Mouse (Mus musculus) lung, embryonic 14.5 days (tissue): ENCODE results near the gene Anapc15-ps. TPM values are rescaled to one million over a fixed set of nuclear protein-coding genes. Genes with fewer than 3 reads are reported as not detected.

Source experiments
- ATAC-seq: fragments of 200-750 bp; cut with Nextera tagmentation; 2 replicates; pipeline ENCODE4 v1.8.0; 2017; ENCODE audit warnings: mild to moderate bottlenecking, moderate TSS enrichment, moderate library complexity; ENCODE audit not compliant: insufficient read depth
- DNase-seq: peaks from one replicate; pipeline ENCODE4 v3.0.0-alpha.2; 2015
- H3K27ac ChIP-seq: fragments of 300-500 bp; sonication (generic); 2 replicates; pipeline ENCODE4 v1.5.1; 2014; ENCODE audit warnings: low read depth, mild to moderate bottlenecking, moderate library complexity
- H3K27me3 ChIP-seq: fragments of 300-500 bp; sonication (generic); 2 replicates; pipeline ENCODE4 v1.6.1; 2014; ENCODE audit warnings: low read length, control low read depth; ENCODE audit not compliant: insufficient read depth
- H3K36me3 ChIP-seq: fragments of 300-500 bp; sonication (generic); 2 replicates; pipeline ENCODE4 v1.6.1; 2014; ENCODE audit warnings: control low read depth; ENCODE audit not compliant: insufficient read depth
- H3K4me1 ChIP-seq: fragments of 300-500 bp; sonication (generic); 2 replicates; pipeline ENCODE4 v1.6.1; 2014; ENCODE audit warnings: antibody characterized with exemption, control low read depth; ENCODE audit not compliant: insufficient read depth
- H3K4me2 ChIP-seq: fragments of 300-500 bp; sonication (generic); 2 replicates; pipeline ENCODE4 v1.6.1; 2014; ENCODE audit warnings: mild to moderate bottlenecking
- H3K4me3 ChIP-seq: fragments of 300-500 bp; sonication (generic); 2 replicates; pipeline ENCODE4 v1.5.1; 2014; ENCODE audit warnings: low read depth, low read length
- H3K9ac ChIP-seq: fragments of 300-500 bp; sonication (generic); 2 replicates; pipeline ENCODE4 v1.6.1; 2014
- H3K9me3 ChIP-seq: fragments of 300-500 bp; sonication (generic); 2 replicates; pipeline ENCODE4 v1.6.1; 2016; ENCODE audit warnings: low read depth, low read length, control low read depth
- CTCF ChIP-seq: IDR thresholded peaks from 2 replicates; pipeline ENCODE4 v1.5.1; 2016; ENCODE audit warnings: antibody characterized with exemption, low read depth
- WGBS: fragments of 180-500 bp; shearing (Covaris S2); extraction: QIAGEN DNeasy Blood & Tissue Kit; methylation state at CpG from one replicate; pipeline ENCODE4 v1.1.7; 2014; 5-methylcytosine and 5-hydroxymethylcytosine counted together
- polyA plus RNA-seq: library from polyadenylated mRNA; unstranded; fragments of >200 nt; fragmentation: Nextera tagmentation; extraction: Ambion mirVana; gene quantifications from 2 replicates; pipeline ENCODE4 v1.2.1, GENCODE M21; 2014

The Anapc15-ps gene
- polyA plus RNA-seq, 1 experiment from 2014 or later: not detected

- Histone ChIP-seq H3K4me1 (peaks cover 4% of the 10 kb centered on the region; the same call in 1 of the 2 replicates), H3K36me3 (no peaks in the 10 kb centered on the region), H3K4me2 (no peak overlapping the region), H3K9ac (no peak overlapping the region), H3K9me3 (no peaks in the 10 kb centered on the region), H3K4me3 (no peak overlapping the region), H3K27ac (no peak overlapping the region), H3K27me3 (no peaks in the 10 kb centered on the region)
- WGBS: 86% methylated on average over 5 of the region's 5 CpGs
- no peak for TF ChIP-seq CTCF
- no peak for DNase-seq
- no peak for ATAC-seq
Measured at GRCm38 (mm10) chr10:95703730-95704129, 30.5 kb upstream of the Anapc15-ps start.

- Histone ChIP-seq H3K9me3 (no peaks in the 10 kb centered on the region), H3K36me3 (no peaks in the 10 kb centered on the region), H3K4me1 (no peaks in the 10 kb centered on the region), H3K4me2 (no peak overlapping the region), H3K27me3 (no peaks in the 10 kb centered on the region), H3K27ac (no peak overlapping the region), H3K9ac (no peak overlapping the region), H3K4me3 (no peak overlapping the region)
- 76% methylated on average over 4 of the region's 4 CpGs for WGBS
- ATAC-seq (no peak), DNase-seq (no peak)
- no peak for TF ChIP-seq CTCF
Measured at GRCm38 (mm10) chr10:95700422-95700821, 27.2 kb upstream of the Anapc15-ps start.

- 83% methylated on average over 8 of the region's 8 CpGs for WGBS
- TF ChIP-seq CTCF: no peak
- Histone ChIP-seq H3K27ac (no peak overlapping the region), H3K36me3 (no peaks in the 10 kb centered on the region), H3K9ac (no peak overlapping the region), H3K4me2 (no peak overlapping the region), H3K4me3 (no peak overlapping the region), H3K4me1 (no peaks in the 10 kb centered on the region), H3K27me3 (no peaks in the 10 kb centered on the region), H3K9me3 (no peaks in the 10 kb centered on the region)
- no peak for ATAC-seq
- DNase-seq: no peak
Measured at GRCm38 (mm10) chr10:95698920-95699714, 25.9 kb upstream of the Anapc15-ps start.

GRCm38 (mm10) chr10:95696253-95696641, 23.0 kb upstream of the Anapc15-ps start:
- Histone ChIP-seq H3K36me3 (no peaks in the 10 kb centered on the region), H3K4me2 (no peak overlapping the region), H3K4me1 (no peaks in the 10 kb centered on the region), H3K27me3 (no peaks in the 10 kb centered on the region), H3K9me3 (no peaks in the 10 kb centered on the region), H3K27ac (no peak overlapping the region), H3K9ac (no peak overlapping the region), H3K4me3 (no peak overlapping the region)
- TF ChIP-seq CTCF: no peak
- DNase-seq (no peak), ATAC-seq (no peak)
- 34% methylated on average over 3 of the region's 3 CpGs for WGBS

- H3K9me3 ChIP-seq: no peaks in the 10 kb centered on the region
- no peaks in the 10 kb centered on the region for H3K36me3 ChIP-seq
- no peaks in the 10 kb centered on the region for H3K4me1 ChIP-seq
- H3K9ac ChIP-seq: no peak overlapping the region
- ATAC-seq (no peak), DNase-seq (no peak)
- no peak overlapping the region for H3K4me2 ChIP-seq
- H3K27ac ChIP-seq: no peak overlapping the region
- no peak overlapping the region for H3K4me3 ChIP-seq
- WGBS: 72% methylated on average over 18 of the region's 18 CpGs
- no peak for TF ChIP-seq CTCF
- H3K27me3 ChIP-seq: no peaks in the 10 kb centered on the region
Measured at GRCm38 (mm10) chr10:95695603-95696252, 22.5 kb upstream of the Anapc15-ps start.

GRCm38 (mm10) chr10:95694559-95695251, 21.5 kb upstream of the Anapc15-ps start:
- DNase-seq: no peak
- H3K4me3 ChIP-seq: no peak overlapping the region
- H3K4me1 ChIP-seq: no peaks in the 10 kb centered on the region
- ATAC-seq: no peak
- no peak overlapping the region for H3K9ac ChIP-seq
- 65% methylated on average over 12 of the region's 12 CpGs for WGBS
- H3K4me2 ChIP-seq: no peak overlapping the region
- H3K27ac ChIP-seq: no peak overlapping the region
- TF ChIP-seq CTCF: no peak
- no peaks in the 10 kb centered on the region for H3K36me3 ChIP-seq
- H3K9me3 ChIP-seq: no peaks in the 10 kb centered on the region
- no peaks in the 10 kb centered on the region for H3K27me3 ChIP-seq

GRCm38 (mm10) chr10:95691347-95691746, 18.1 kb upstream of the Anapc15-ps start:
- no peak for ATAC-seq

More at GRCm38 (mm10) chr10:95691347-95691746, 18.1 kb upstream of the Anapc15-ps start:
- Histone ChIP-seq H3K27me3 (no peaks in the 10 kb centered on the region), H3K4me2 (no peak overlapping the region), H3K4me1 (no peaks in the 10 kb centered on the region), H3K9ac (no peak overlapping the region), H3K36me3 (no peaks in the 10 kb centered on the region), H3K4me3 (no peak overlapping the region), H3K9me3 (no peaks in the 10 kb centered on the region), H3K27ac (no peak overlapping the region)
- whole genome bisulfite sequencing: 91% methylated on average over 4 of the region's 4 CpGs
- TF ChIP-seq CTCF: no peak
- no peak for DNase-seq
